Mouse (Mus musculus): ENCODE results near the gene Rexo2. TPM values are rescaled to one million over a fixed set of nuclear protein-coding genes. Genes with fewer than 3 reads are reported as not detected.

The Rexo2 gene
- polyA plus RNA-seq, 1 experiment from 2014 or later, result 84.4 TPM

DNA sequence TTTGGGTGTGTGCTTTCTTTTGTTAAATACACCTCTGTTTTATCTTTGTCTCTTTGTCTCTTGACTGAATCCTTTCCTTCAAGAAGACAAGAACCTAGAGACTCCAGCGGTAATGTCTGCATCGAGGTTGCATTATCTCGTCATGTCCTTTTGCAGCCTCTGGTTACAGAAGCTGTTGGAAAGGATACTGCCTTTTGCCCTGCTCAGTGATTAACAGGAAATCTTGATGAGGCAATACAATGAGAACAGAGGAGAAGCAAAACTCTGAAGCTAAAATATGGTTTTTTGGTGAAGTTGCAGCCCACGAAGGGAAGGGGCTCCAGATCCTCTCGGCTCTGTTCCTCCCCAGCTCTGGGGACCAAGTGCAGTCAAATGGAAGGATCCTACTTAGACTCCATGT, 29.7 kb upstream of the Rexo2 start:
- no peaks in the 10 kb centered on the region for H3K4me1 ChIP-seq (ENCODE audit: control insufficient read depth, insufficient read depth, low read length)
- no peaks in the 10 kb centered on the region for H3K27me3 ChIP-seq (ENCODE audit: control insufficient read depth, insufficient read depth, low read length)
- WGBS, result 85% methylated on average over 5 of the region's 5 CpGs
- no peaks in the 10 kb centered on the region for H3K9me3 ChIP-seq (replicated peaks; ENCODE audit: control insufficient read depth, low read length)
- no peaks in the 10 kb centered on the region for H3K36me3 ChIP-seq (replicated peaks; ENCODE audit: control insufficient read depth, insufficient read depth, low read depth, low read length)
- H3K4me3 ChIP-seq (ENCODE audit: low read depth, low read length), result no peak overlapping the region
- H3K4me2 ChIP-seq (ENCODE audit: low read depth, low read length), result no peak overlapping the region
- DNase-seq (ENCODE audit: low spot score), result no peak
- no peak overlapping the region for H3K9ac ChIP-seq (replicated peaks; ENCODE audit: low read length)
- no peak overlapping the region for H3K27ac ChIP-seq (replicated peaks; ENCODE audit: low read depth, low read length)
- no peak for ATAC-seq (replicated peaks; ENCODE audit: insufficient number of reproducible peaks, low FRiP score, low TSS enrichment, low read depth)

- ATAC-seq (replicated peaks; ENCODE audit: insufficient number of reproducible peaks, low FRiP score, low TSS enrichment, low read depth) (no peak), DNase-seq (ENCODE audit: low spot score) (no peak)
- 70% methylated on average over 8 of the region's 8 CpGs for WGBS
- Histone ChIP-seq H3K4me1 (ENCODE audit: control insufficient read depth, insufficient read depth, low read length) (no peaks in the 10 kb centered on the region), H3K36me3 (replicated peaks; ENCODE audit: control insufficient read depth, insufficient read depth, low read depth, low read length) (no peaks in the 10 kb centered on the region), H3K9me3 (replicated peaks; ENCODE audit: control insufficient read depth, low read length) (no peaks in the 10 kb centered on the region), H3K4me2 (ENCODE audit: low read depth, low read length) (no peak overlapping the region), H3K4me3 (ENCODE audit: low read depth, low read length) (no peak overlapping the region), H3K27me3 (ENCODE audit: control insufficient read depth, insufficient read depth, low read length) (no peaks in the 10 kb centered on the region), H3K9ac (replicated peaks; ENCODE audit: low read length) (no peak overlapping the region), H3K27ac (replicated peaks; ENCODE audit: low read depth, low read length) (no peak overlapping the region)
Observed at GRCm38 (mm10) chr9:48504741-48505365, 24.4 kb upstream of the Rexo2 start.

DNA sequence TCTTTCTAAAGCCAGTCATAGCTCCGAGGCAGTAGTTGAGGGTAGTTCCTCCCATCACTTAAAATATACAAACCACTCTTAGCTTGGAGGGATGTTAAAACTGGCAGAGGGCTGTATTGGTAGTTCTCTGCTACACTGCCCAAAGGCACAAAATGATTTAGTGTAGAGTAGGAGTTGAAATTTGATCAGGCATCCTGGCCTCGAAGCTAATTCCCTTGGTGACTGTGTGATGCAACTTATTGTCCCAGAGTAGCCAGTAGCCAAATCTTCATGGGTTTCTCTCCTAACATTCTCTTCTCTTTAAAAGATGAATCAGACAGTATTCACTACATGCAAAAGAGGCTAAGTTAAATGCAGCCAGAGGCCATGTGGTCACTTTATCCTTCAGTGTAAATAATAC, 22.6 kb upstream of the Rexo2 start:
- H3K9me3 ChIP-seq (replicated peaks; ENCODE audit: control insufficient read depth, low read length), result no peaks in the 10 kb centered on the region
- H3K9ac ChIP-seq (replicated peaks; ENCODE audit: low read length), result no peak overlapping the region
- WGBS, result 50% methylated on average over 2 of the region's 2 CpGs
- H3K27me3 ChIP-seq (ENCODE audit: control insufficient read depth, insufficient read depth, low read length), result no peaks in the 10 kb centered on the region
- DNase-seq (ENCODE audit: low spot score), result no peak
- H3K36me3 ChIP-seq (replicated peaks; ENCODE audit: control insufficient read depth, insufficient read depth, low read depth, low read length), result no peaks in the 10 kb centered on the region
- H3K4me1 ChIP-seq (ENCODE audit: control insufficient read depth, insufficient read depth, low read length), result no peaks in the 10 kb centered on the region
- no peak overlapping the region for H3K4me2 ChIP-seq (ENCODE audit: low read depth, low read length)
- H3K4me3 ChIP-seq (ENCODE audit: low read depth, low read length), result no peak overlapping the region
- H3K27ac ChIP-seq (replicated peaks; ENCODE audit: low read depth, low read length), result no peak overlapping the region
- no peak for ATAC-seq (replicated peaks; ENCODE audit: insufficient number of reproducible peaks, low FRiP score, low TSS enrichment, low read depth)

DNA sequence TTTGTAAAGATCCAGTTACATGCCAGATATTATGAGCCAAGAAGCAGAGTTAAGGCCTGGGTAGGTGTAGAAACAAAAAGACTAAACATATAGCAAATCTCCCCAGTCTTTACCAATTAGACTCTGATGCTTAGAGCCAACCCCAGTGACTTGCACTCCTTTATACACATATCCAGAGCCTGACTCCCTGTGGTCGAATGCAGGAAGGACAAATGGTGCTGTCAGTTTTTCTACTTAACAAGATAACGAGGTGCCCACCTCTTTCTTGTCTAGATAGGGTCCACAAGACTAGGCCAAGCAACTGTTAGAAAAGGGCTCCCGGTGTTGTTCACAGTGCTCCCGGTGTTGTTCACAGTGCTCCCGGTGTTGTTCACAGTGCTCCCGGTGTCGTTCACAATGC, 20.8 kb upstream of the Rexo2 start:
- Histone ChIP-seq H3K4me2 (ENCODE audit: low read depth, low read length) (no peak overlapping the region), H3K27me3 (ENCODE audit: control insufficient read depth, insufficient read depth, low read length) (no peaks in the 10 kb centered on the region), H3K9ac (replicated peaks; ENCODE audit: low read length) (no peak overlapping the region), H3K27ac (replicated peaks; ENCODE audit: low read depth, low read length) (no peak overlapping the region), H3K36me3 (replicated peaks; ENCODE audit: control insufficient read depth, insufficient read depth, low read depth, low read length) (no peaks in the 10 kb centered on the region), H3K4me3 (ENCODE audit: low read depth, low read length) (no peak overlapping the region), H3K4me1 (ENCODE audit: control insufficient read depth, insufficient read depth, low read length) (no peaks in the 10 kb centered on the region), H3K9me3 (replicated peaks; ENCODE audit: control insufficient read depth, low read length) (no peaks in the 10 kb centered on the region)
- WGBS, result 79% methylated on average over 7 of the region's 7 CpGs
- DNase-seq (ENCODE audit: low spot score) (no peak), ATAC-seq (replicated peaks; ENCODE audit: insufficient number of reproducible peaks, low FRiP score, low TSS enrichment, low read depth) (no peak)

- WGBS, result 3% methylated on average over 34 of the region's 34 CpGs
- peaks cover 8% of the 10 kb centered on the region for H3K36me3 ChIP-seq (replicated peaks; ENCODE audit: control insufficient read depth, insufficient read depth, low read depth, low read length)
- peak overlapping the region; percentile 82 for H3K27ac ChIP-seq (replicated peaks; ENCODE audit: low read depth, low read length)
- DNase-seq (ENCODE audit: low spot score), result peak; percentile 43
- H3K9ac ChIP-seq (replicated peaks; ENCODE audit: low read length), result peak overlapping the region; percentile 95
- no peaks in the 10 kb centered on the region for H3K9me3 ChIP-seq (replicated peaks; ENCODE audit: control insufficient read depth, low read length)
- peak overlapping the region; percentile 62 for H3K4me2 ChIP-seq (ENCODE audit: low read depth, low read length)
- no peaks in the 10 kb centered on the region for H3K4me1 ChIP-seq (ENCODE audit: control insufficient read depth, insufficient read depth, low read length)
- no peaks in the 10 kb centered on the region for H3K27me3 ChIP-seq (ENCODE audit: control insufficient read depth, insufficient read depth, low read length)
- ATAC-seq (replicated peaks; ENCODE audit: insufficient number of reproducible peaks, low FRiP score, low TSS enrichment, low read depth), result peak; percentile 62
- peak overlapping the region; percentile 89 for H3K4me3 ChIP-seq (ENCODE audit: low read depth, low read length)
Observed at GRCm38 (mm10) chr9:48495548-48495932, 15.1 kb upstream of the Rexo2 start.

DNA sequence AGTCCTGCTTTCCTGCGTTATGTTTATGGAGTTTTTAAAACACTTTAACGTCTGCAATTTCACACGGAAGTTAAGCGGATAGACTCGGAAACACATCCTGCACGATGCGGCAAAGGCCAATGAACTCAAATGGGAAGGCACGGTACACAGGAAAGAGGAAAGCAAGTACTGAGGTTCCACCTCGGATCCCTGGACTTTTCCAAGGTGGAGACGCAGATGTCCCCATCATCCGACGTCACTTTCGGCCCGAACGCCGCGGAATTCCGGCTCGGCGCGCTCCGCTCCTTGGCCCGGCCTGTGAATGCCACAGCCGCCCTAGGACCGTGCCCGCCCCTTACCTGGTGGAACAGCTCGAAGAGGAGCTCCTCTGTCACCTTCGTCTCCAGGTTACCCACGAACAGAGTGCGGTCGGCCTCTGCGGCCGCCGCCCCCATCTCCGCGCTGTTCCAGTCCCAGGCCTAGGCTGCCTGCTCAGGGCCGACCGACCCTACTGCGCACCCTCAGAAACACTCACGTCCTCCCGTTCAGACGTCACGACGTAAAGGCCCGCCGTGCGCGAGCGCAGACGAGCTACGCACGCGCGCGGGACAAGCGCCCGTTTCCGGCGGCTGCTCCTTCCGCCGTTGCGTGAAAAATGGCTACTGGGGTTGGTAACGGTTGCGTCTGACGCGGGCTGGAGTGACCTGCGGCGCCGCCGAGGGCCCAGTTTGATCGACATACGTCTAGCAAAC, 14.6 kb upstream of the Rexo2 start, which contains the start of the genes Rbm7 and Gm5617:
Gene Rbm7 (minus strand): TSS at position 483 of the 731 bp plus-strand sequence.
Gene Gm5617 (plus strand): TSS at position 626 of the 731 bp plus-strand sequence.
- DNase-seq (ENCODE audit: low spot score), result peak; percentile 96
- Histone ChIP-seq H3K9ac (replicated peaks; ENCODE audit: low read length) (peak within 1 kb of the TSS; percentile 95), H3K4me1 (ENCODE audit: control insufficient read depth, insufficient read depth, low read length) (no peaks in the 10 kb centered on the region), H3K27me3 (ENCODE audit: control insufficient read depth, insufficient read depth, low read length) (no peaks in the 10 kb centered on the region), H3K9me3 (replicated peaks; ENCODE audit: control insufficient read depth, low read length) (no peaks in the 10 kb centered on the region), H3K4me2 (ENCODE audit: low read depth, low read length) (peak within 1 kb of the TSS; percentile 62), H3K36me3 (replicated peaks; ENCODE audit: control insufficient read depth, insufficient read depth, low read depth, low read length) (peaks cover 8% of the 10 kb centered on the region), H3K4me3 (ENCODE audit: low read depth, low read length) (peak within 1 kb of the TSS; percentile 89), H3K27ac (replicated peaks; ENCODE audit: low read depth, low read length) (peak within 1 kb of the TSS; percentile 82)
- peak; percentile 99 for ATAC-seq (replicated peaks; ENCODE audit: insufficient number of reproducible peaks, low FRiP score, low TSS enrichment, low read depth)
- WGBS, result under 1% methylated on average over 72 of the region's 72 CpGs

DNA sequence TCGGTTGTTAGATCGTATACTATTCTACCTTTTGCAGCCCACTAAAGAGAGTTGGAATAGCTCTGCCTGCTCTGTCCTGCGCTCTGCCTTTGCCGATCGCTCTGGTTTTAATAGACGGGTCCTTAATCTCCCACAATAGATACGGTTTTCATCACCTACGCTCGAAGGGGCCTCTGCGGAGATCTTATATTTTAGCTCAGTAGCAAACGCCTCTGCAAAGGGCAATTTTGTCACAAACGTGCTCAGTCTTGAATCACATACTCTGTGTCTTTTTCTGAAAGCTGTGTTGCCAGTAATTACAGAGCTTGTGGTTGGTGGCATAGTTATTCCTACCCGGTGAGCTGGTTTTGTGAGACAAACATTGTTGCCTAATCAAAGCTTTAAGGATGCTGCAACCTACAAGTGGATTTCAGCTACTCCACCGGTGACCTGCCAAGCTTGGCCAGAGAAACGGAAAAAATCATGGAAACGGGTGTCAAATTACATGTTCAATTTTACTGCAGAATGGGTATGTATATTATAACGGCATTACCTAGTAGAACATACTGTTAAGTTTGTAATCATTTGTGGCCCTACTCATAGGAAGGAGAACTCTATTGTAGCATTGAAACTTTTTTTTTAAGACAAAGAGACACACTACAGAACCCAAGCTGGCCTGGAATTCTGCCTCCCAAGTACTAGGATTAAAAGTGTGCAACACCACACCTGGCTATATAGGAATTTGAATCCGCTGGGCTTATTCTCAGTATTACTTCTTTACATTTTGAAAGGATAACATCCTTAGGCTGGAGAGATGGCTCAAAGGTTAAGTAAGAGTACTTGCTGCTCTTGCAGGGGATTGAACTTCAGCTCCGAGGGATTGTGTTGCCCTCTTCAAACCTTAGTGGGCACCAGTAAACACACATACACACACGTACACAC, 1.1 kb upstream of the Rexo2 start:
- 31% methylated on average over 20 of the region's 20 CpGs for WGBS
- H3K4me2 ChIP-seq (ENCODE audit: low read depth, low read length), result peak overlapping the region; percentile 65
- peak overlapping the region; percentile 32; the same call in 1 of the 2 replicates for H3K9ac ChIP-seq (replicated peaks; ENCODE audit: low read length)
- no peaks in the 10 kb centered on the region for H3K36me3 ChIP-seq (replicated peaks; ENCODE audit: control insufficient read depth, insufficient read depth, low read depth, low read length)
- H3K4me1 ChIP-seq (ENCODE audit: control insufficient read depth, insufficient read depth, low read length), result no peaks in the 10 kb centered on the region
- peak overlapping the region; percentile 68 for H3K4me3 ChIP-seq (ENCODE audit: low read depth, low read length)
- H3K27me3 ChIP-seq (ENCODE audit: control insufficient read depth, insufficient read depth, low read length), result no peaks in the 10 kb centered on the region
- H3K9me3 ChIP-seq (replicated peaks; ENCODE audit: control insufficient read depth, low read length), result no peaks in the 10 kb centered on the region
- DNase-seq (ENCODE audit: low spot score) (peak; percentile 20), ATAC-seq (replicated peaks; ENCODE audit: insufficient number of reproducible peaks, low FRiP score, low TSS enrichment, low read depth) (no peak)
- H3K27ac ChIP-seq (replicated peaks; ENCODE audit: low read depth, low read length), result no peak overlapping the region

All from embryonic facial prominence, embryonic 11.5 days (tissue).